Mouse (Mus musculus) ZHBTc4 (cell line): ENCODE results near the gene Dnajc10.
A peak's percentile ranks its signal among the peaks of the same experiment; 100 is the strongest.

ENCODE experiments used
- DNase-seq: peaks from one replicate; pipeline ENCODE4 v3.0.0-alpha.2; 2011; ENCODE audit warnings: low read depth, low spot score

Gene Dnajc10

GRCm38 (mm10) chr2:80315242-80316161, at the start of gene Dnajc10:
TSS of gene Dnajc10 (plus strand) at chr2:80315466.
- DNase-seq = peak; percentile 93

GRCm38 (mm10) chr2:80266894-80267293, 48.4 kb upstream of the Dnajc10 start:
- peak; percentile 83 for DNase-seq

- peak; percentile 41 for DNase-seq
Observed at GRCm38 (mm10) chr2:80268053-80268452, 47.2 kb upstream of the Dnajc10 start.

GRCm38 (mm10) chr2:80271431-80271830, 43.8 kb upstream of the Dnajc10 start:
- no peak for DNase-seq

- DNase-seq = no peak
Observed at GRCm38 (mm10) chr2:80273038-80273437, 42.2 kb upstream of the Dnajc10 start.

- DNase-seq = no peak
Observed at GRCm38 (mm10) chr2:80273763-80274162, 41.5 kb upstream of the Dnajc10 start.

- peak; percentile 68 for DNase-seq
Observed at GRCm38 (mm10) chr2:80275136-80275535, 40.1 kb upstream of the Dnajc10 start.

GRCm38 (mm10) chr2:80282214-80282613, 33.1 kb upstream of the Dnajc10 start:
- DNase-seq = no peak

- DNase-seq = no peak
Observed at GRCm38 (mm10) chr2:80286397-80286796, 28.9 kb upstream of the Dnajc10 start.

GRCm38 (mm10) chr2:80292172-80292571, 23.1 kb upstream of the Dnajc10 start, which contains the start of gene Prdx6b:
TSS of gene Prdx6b (plus strand) at chr2:80292472.
- DNase-seq = no peak

- DNase-seq = no peak
Observed at GRCm38 (mm10) chr2:80298334-80298733, 16.9 kb upstream of the Dnajc10 start.

GRCm38 (mm10) chr2:80300806-80301205, 14.5 kb upstream of the Dnajc10 start:
- no peak for DNase-seq

GRCm38 (mm10) chr2:80303957-80304356, 11.3 kb upstream of the Dnajc10 start:
- no peak for DNase-seq

- DNase-seq = no peak
Observed at GRCm38 (mm10) chr2:80307701-80308100, 7.6 kb upstream of the Dnajc10 start.

GRCm38 (mm10) chr2:80309775-80310174, 5.5 kb upstream of the Dnajc10 start:
- no peak for DNase-seq

- DNase-seq = no peak
Observed at GRCm38 (mm10) chr2:80310772-80311171, 4.5 kb upstream of the Dnajc10 start.

- no peak for DNase-seq
Observed at GRCm38 (mm10) chr2:80311350-80311749, 3.9 kb upstream of the Dnajc10 start.

GRCm38 (mm10) chr2:80314201-80314600, 1.1 kb upstream of the Dnajc10 start:
- no peak for DNase-seq

- no peak for DNase-seq
Observed at GRCm38 (mm10) chr2:80314854-80315241, 418 bp upstream of the Dnajc10 start.

- DNase-seq = no peak
Observed at GRCm38 (mm10) chr2:80322878-80323277, 7.6 kb downstream of the Dnajc10 start.

GRCm38 (mm10) chr2:80325779-80326178, 10.5 kb downstream of the Dnajc10 start:
- no peak for DNase-seq

GRCm38 (mm10) chr2:80327272-80327671, 12.0 kb downstream of the Dnajc10 start:
- DNase-seq = no peak

- DNase-seq = no peak
Observed at GRCm38 (mm10) chr2:80328961-80329653, 13.8 kb downstream of the Dnajc10 start.
